Mouse (Mus musculus) G1E (cell line): ENCODE data around the gene Specc1.

Experiments used
- CTCF ChIP-seq: IDR thresholded peaks from 2 replicates; pipeline ENCODE4 v1.5.1; 2012; ENCODE audit warnings: low read depth, low read length, inconsistent platforms, mixed read lengths
- GATA1 ChIP-seq: IDR thresholded peaks from 2 replicates; pipeline ENCODE4 v1.6.1; 2012; ENCODE audit warnings: borderline replicate concordance, low read length, inconsistent platforms, mixed read lengths
- GATA2 ChIP-seq: IDR thresholded peaks from 2 replicates; pipeline ENCODE4 v1.6.1; 2012; ENCODE audit warnings: low read depth, low read length, inconsistent platforms, borderline replicate concordance
- POLR2AphosphoS5 ChIP-seq: IDR thresholded peaks from 2 replicates; pipeline ENCODE4 v1.6.1; 2012; ENCODE audit warnings: low read depth, low read length, inconsistent platforms; ENCODE audit not compliant: insufficient replicate concordance
- TAL1 ChIP-seq: conservative IDR thresholded peaks from 2 replicates; pipeline ENCODE4 v1.6.1; 2012; ENCODE audit warnings: low read depth, low read length, inconsistent platforms, mixed read lengths

DNA sequence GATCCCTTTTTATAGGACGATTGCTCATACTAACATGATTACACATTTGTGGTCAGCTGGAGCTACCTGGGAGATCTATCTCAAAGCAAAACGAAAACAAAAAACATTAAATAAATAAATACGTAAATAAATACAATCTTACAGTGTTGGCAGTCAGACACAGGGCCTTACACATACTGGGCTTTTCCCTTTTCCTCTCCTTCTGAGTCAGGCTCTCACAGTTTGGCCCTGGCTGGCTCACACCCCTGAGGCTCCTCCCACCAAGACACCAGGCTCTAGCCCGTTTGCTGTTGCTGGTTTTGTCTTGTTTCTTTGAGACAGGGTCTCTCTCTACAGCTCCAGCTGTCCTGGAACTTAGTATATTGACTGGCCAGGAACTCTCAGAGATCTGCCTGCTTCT, 30.4 kb downstream of the Specc1 start:
- no peak for TF ChIP-seq CTCF
- no peak for TF ChIP-seq GATA1
- no peak for TF ChIP-seq POLR2AphosphoS5
- no peak for TF ChIP-seq TAL1
- TF ChIP-seq GATA2, result no peak
